Mouse (Mus musculus) embryonic facial prominence, embryonic 12.5 days (tissue): ENCODE results near the gene Frs2. TPM values are rescaled to one million over a fixed set of nuclear protein-coding genes. Genes with fewer than 3 reads are reported as not detected.
"Not testable (repeated sequence)": the region's sequence is repeated elsewhere in the genome, so short reads cannot be mapped to it uniquely, and the experiment has no call there.

Experiments used
- ATAC-seq: fragments of 200-750 bp; cut with Nextera tagmentation; 2 replicates; pipeline ENCODE4 v1.8.0; 2017; ENCODE audit not compliant: insufficient number of reproducible peaks, insufficient read depth, low FRiP score, low TSS enrichment
- H3K27ac ChIP-seq: fragments of 300-500 bp; sonication (generic); 2 replicates; pipeline ENCODE4 v1.5.1; 2016; ENCODE audit warnings: mild to moderate bottlenecking
- H3K27me3 ChIP-seq: fragments of 300-500 bp; sonication (generic); 2 replicates; pipeline ENCODE4 v1.6.1; 2016; ENCODE audit warnings: mild to moderate bottlenecking, moderate library complexity
- H3K36me3 ChIP-seq: fragments of 300-500 bp; sonication (generic); 2 replicates; pipeline ENCODE4 v1.6.1; 2016; ENCODE audit warnings: mild to moderate bottlenecking
- H3K4me1 ChIP-seq: fragments of 300-500 bp; sonication (generic); 2 replicates; pipeline ENCODE4 v1.6.1; 2016
- H3K4me2 ChIP-seq: fragments of 300-500 bp; sonication (generic); replicated peaks from 2 replicates; pipeline ENCODE4 v1.6.1; 2016; ENCODE audit warnings: mild to moderate bottlenecking, moderate library complexity
- H3K4me3 ChIP-seq: fragments of 300-500 bp; sonication (generic); 2 replicates; pipeline ENCODE4 v1.5.1; 2016; ENCODE audit warnings: mild to moderate bottlenecking
- H3K9ac ChIP-seq: fragments of 300-500 bp; sonication (generic); 2 replicates; pipeline ENCODE4 v1.6.1; 2016; ENCODE audit warnings: mild to moderate bottlenecking, moderate library complexity
- H3K9me3 ChIP-seq: fragments of 300-500 bp; sonication (generic); 2 replicates; pipeline ENCODE4 v1.6.1; 2016; ENCODE audit warnings: mild to moderate bottlenecking, moderate library complexity
- WGBS: fragments of 180-500 bp; shearing (Covaris S2); methylation state at CpG from one replicate; pipeline ENCODE4 v1.1.7; 2016; 5-methylcytosine and 5-hydroxymethylcytosine counted together
- polyA plus RNA-seq: library from polyadenylated mRNA; unstranded; fragments of >200 nt; fragmentation: Nextera tagmentation; extraction: Ambion mirVana; gene quantifications from 2 replicates; pipeline ENCODE4 v1.2.1, GENCODE M21; 2016

The Frs2 gene
- polyA plus RNA-seq, 1 experiment from 2014 or later: 24.4 TPM

DNA sequence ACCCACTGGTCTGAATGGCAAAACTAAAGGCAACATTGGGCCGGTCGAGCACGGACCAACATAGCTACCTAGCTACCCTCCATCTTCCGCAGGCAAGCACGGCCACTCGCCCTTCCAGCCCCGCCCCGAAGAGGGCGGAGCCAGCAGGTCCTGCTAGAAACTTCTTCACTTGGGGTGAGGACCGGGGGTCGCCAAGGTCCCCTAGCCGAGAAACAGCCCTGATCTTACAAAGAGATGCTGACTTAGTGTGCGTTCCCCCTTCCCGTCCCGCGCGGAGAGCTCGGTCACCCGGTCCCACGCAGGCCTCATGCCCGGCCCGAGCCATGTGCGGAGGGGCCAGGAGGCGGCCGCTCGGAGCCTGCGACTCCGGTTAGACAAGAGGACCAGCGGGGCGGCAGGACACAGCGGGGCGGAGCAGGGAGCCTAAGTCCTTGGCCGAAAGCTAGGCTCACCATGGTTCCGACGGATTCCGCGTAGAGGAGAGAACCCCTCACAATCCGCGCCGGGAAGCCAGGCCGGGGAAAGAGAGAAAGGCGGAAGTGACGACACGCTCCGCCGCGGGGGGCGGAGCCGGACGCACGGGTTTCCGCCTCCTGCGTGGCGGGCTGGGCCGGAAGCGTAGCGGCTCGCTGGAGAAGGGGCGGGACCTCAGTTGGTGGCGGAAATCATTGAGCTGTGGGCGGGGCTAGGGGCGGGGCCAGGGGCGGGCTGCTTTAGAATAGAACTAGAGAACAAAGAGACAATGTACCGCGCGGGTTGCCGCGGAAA lies 84.9 kb downstream of the Frs2 start, which contains the start of gene Cct2:
Cct2 (minus strand) TSS at position 561 of the 768 bp plus-strand sequence.
- Histone ChIP-seq H3K27ac (peak within 1 kb of the TSS; percentile 86), H3K36me3 (peaks cover 37% of the 10 kb centered on the region), H3K4me2 (peak within 1 kb of the TSS; percentile 76), H3K27me3 (no peaks in the 10 kb centered on the region), H3K4me1 (0 out of 2 replicates have a peak, but pooled peaks cover 8% of the 10 kb centered on the region), H3K9ac (peak within 1 kb of the TSS; percentile 91), H3K9me3 (no peaks in the 10 kb centered on the region), H3K4me3 (peak within 1 kb of the TSS; percentile 96)
- peak; percentile 91 for ATAC-seq
- under 1% methylated on average over 68 of the region's 68 CpGs for WGBS

DNA sequence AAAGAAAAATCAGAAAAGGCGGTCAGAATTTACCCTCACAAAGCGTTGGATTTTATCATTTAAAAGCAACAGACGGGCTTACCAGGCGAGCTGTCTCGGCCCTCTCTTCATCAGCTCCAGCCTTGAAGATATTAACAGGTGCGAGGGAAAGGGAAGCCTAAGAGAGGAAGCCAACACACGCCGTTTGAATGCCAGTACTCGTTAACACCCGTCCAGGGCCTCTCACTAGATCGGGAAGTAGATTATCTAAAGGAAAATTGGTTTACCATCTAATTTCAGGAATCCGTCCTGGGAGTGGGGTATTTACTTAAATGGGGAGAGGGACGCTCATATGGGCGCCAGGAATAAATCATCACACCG lies 85.5 kb downstream of the Frs2 start:
- 5% methylated on average over 15 of the region's 15 CpGs for WGBS
- H3K4me1 ChIP-seq: 0 out of 2 replicates have a peak, but pooled peaks cover 8% of the 10 kb centered on the region
- H3K9ac ChIP-seq: peak overlapping the region; percentile 91
- peaks cover 43% of the 10 kb centered on the region for H3K36me3 ChIP-seq
- H3K4me3 ChIP-seq: peak overlapping the region; percentile 96
- ATAC-seq: no peak
- no peaks in the 10 kb centered on the region for H3K27me3 ChIP-seq
- H3K27ac ChIP-seq: 0 out of 2 replicates have a peak overlapping the region, but pooled peaks have one; percentile 18
- no peaks in the 10 kb centered on the region for H3K9me3 ChIP-seq
- peak overlapping the region; percentile 76 for H3K4me2 ChIP-seq

DNA sequence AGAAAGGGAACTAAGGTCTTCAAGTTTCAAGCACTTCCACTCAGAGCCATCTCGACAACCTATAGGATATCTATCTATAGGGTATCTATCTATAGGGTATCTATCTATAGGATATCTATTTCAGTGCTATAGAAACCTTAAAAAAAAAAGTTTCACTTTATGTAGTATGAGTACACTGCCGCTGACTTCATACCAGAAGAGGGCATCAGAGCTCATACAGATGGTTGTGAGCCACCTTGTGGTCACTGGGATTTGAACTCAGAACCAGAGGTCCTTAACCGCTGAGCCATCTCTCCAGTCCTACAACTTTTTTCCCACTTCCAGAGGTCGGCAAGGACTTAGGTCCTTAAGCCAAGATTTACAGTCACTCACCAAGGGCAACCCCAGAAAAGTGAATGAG lies 92.7 kb downstream of the Frs2 start:
- Histone ChIP-seq H3K4me3 (no peak overlapping the region), H3K9ac (no peak overlapping the region), H3K9me3 (no peaks in the 10 kb centered on the region), H3K36me3 (peaks cover 97% of the 10 kb centered on the region), H3K27me3 (no peaks in the 10 kb centered on the region), H3K4me1 (0 out of 2 replicates have a peak, but pooled peaks cover 8% of the 10 kb centered on the region), H3K27ac (no peak overlapping the region), H3K4me2 (no peak overlapping the region)
- no peak for ATAC-seq
- WGBS: 89% methylated on average over 4 of the region's 4 CpGs

DNA sequence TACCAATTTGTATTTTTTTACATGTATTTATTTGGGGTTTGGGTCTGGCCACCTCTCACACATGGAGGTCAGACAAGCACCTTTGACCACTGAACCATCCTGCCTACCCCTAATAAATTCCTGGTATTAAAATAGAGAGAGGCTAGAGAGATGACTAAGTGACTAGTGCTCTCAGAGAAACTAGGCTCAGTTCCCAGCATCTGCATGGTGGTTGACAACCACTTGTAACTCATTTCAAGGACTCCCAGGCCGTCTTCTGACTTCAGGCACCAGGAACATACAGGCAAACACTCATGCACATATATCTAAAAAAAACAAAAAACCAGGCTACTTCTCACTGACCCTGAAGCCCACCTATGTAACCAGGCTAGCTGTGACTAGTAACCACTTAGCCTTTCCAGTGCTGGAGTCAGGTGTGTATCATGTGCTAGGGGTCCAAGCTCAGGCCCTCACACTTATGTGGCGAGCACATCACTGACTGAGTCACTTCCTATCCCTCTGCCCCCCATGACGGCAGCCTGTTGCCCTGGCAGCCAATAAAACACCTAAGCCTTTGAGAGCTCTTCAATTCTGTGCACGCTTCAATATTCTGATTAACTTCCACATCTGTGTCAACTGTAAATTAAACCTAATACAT lies 98.3 kb downstream of the Frs2 start:
- Histone ChIP-seq H3K36me3 (peaks cover 59% of the 10 kb centered on the region), H3K4me1 (peaks cover 10% of the 10 kb centered on the region), H3K9ac (no peak overlapping the region), H3K27me3 (0 out of 2 replicates have a peak, but pooled peaks cover 4% of the 10 kb centered on the region), H3K27ac (no peak overlapping the region), H3K4me2 (no peak overlapping the region), H3K9me3 (no peaks in the 10 kb centered on the region), H3K4me3 (no peak overlapping the region)
- 84% methylated on average over 4 of the region's 4 CpGs for WGBS
- ATAC-seq: no peak

DNA sequence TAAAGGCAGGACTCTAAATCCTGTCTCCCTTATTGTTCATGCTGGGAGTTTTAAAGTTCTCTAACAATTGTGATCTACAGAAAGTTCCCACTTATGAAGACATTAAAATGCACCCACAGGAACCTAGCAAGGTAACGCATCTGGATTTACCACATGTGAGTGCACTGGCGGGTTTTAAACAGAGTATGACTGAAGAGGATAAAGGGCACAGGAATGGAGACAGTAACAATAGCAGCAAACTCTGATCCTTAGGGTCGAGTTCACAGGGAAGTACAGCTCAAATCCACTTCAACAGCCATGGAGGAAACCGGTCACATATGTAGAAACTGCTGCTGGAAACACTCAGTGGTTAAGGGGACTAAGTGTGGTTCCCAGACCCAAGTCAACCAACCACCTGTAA lies 99.1 kb downstream of the Frs2 start:
- Histone ChIP-seq H3K4me1 (peaks cover 11% of the 10 kb centered on the region), H3K36me3 (peaks cover 51% of the 10 kb centered on the region), H3K4me2 (no peak overlapping the region), H3K27me3 (0 out of 2 replicates have a peak, but pooled peaks cover 4% of the 10 kb centered on the region), H3K9ac (no peak overlapping the region), H3K9me3 (no peaks in the 10 kb centered on the region), H3K4me3 (no peak overlapping the region), H3K27ac (no peak overlapping the region)
- 80% methylated on average over 4 of the region's 4 CpGs for WGBS
- no peak for ATAC-seq

DNA sequence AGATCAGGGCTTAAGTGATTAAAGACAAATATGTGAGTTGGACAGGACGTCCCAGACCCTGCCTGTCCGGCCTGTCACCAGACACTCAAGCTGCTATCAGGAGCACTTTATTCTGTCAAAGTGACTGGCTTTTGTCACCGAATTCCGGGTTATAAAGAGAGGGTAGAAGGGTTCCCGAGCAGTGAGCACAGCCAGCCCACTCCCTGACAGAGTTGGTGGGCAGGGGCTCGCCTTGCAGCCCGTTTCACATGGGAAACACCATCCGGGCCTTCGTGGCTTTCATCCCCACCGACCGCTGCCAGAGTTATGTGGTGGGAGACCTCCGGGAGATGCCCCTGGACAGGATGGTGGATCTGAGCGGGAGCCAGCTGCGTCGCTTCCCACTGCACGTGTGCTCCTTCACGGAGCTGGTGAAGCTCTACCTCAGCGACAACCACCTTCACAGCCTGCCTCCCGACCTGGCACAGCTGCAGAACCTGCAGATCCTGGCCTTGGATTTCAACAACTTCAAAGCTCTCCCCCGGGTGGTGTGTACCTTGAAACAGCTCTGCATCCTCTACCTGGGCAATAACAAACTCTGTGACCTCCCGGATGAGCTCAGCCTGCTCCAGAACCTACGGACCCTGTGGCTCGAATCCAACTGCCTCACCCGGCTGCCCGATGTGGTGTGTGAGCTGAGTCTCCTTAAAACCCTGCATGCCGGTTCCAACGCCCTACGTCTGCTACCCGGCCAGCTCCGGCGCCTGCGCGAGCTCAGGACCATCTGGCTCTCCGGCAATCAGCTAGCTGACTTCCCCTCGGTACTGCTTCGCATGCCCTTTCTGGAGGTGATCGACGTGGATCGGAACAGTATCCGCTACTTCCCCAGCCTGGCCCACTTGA lies 102.9 kb downstream of the Frs2 start, which contains the start of gene Lrrc10:
Lrrc10 (plus strand) TSS at position 167 of the 882 bp plus-strand sequence.
- Histone ChIP-seq H3K4me1 (peaks cover 11% of the 10 kb centered on the region), H3K4me3 (no peak within 1 kb of the TSS), H3K9me3 (no peaks in the 10 kb centered on the region), H3K36me3 (peaks cover 13% of the 10 kb centered on the region), H3K4me2 (peak within 1 kb of the TSS; percentile 32), H3K9ac (no peak within 1 kb of the TSS), H3K27me3 (0 out of 2 replicates have a peak, but pooled peaks cover 4% of the 10 kb centered on the region), H3K27ac (no peak within 1 kb of the TSS)
- WGBS: 46% methylated on average over 40 of the region's 40 CpGs
- no peak for ATAC-seq

DNA sequence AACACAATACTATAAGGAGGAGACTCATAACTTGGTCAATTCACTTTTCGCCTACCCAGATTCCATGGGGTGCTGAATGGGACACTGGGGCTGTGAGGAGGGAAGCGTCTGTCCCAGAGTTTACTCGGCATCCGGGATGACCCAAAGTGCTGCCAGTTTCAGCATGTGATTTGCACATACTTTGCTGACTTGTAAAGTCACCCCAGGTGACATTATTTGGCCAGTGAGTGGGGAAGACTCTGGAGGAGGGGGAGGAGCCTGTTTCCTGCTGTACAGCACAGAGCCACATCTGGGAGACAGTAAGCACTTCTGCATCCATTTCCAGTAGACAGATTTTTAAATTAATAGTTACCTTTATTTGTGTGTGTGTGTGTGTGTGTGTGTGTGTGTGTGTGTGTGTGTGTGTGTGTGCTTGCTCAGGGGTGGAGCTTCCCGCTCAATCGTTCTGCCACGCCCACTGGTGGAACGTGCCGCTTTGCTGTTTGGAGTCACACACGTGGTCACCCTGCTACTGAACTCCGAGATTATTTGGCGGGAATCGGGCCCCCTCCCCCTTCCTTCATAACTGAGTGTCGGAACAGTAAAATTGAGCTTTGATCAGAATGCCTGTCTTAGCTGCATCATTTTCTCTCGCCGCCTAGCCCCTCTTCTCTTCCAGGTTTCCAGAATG lies 104.7 kb downstream of the Frs2 start:
- H3K4me2 ChIP-seq: 0 out of 2 replicates have a peak overlapping the region, but pooled peaks have one; percentile 15

DNA sequence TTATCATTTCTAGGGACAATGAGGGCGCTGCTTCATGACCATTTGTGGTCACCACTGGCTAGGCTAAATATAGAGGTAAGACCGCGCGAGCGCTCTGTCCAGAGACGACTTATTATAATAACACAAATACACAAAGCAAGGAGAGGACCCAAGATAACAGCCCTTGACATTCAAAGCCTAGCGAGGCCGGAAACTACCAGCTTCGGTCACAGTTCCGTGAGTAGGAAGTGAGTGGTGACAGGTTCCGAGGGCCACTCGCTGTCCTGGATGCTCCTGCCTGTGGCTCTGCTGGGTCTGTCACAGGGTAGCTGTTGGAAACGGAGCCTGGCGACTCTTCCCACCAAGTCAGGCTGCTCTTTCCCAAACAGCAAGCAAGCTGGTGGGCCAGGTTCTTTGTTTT lies 106.0 kb downstream of the Frs2 start:
- H3K9ac ChIP-seq: no peak overlapping the region
- no peak for ATAC-seq
- 83% methylated on average over 14 of the region's 14 CpGs for WGBS

More for the DNA sequence above, 104.7 kb downstream of the Frs2 start:
- 53% methylated on average over 14 of the region's 16 CpGs for WGBS
- H3K9ac ChIP-seq, H3K36me3 ChIP-seq, H3K27me3 ChIP-seq, H3K9me3 ChIP-seq, ATAC-seq, H3K4me3 ChIP-seq, H3K27ac ChIP-seq: not testable (repeated sequence)
- peaks cover 11% of the 10 kb centered on the region for H3K4me1 ChIP-seq

DNA sequence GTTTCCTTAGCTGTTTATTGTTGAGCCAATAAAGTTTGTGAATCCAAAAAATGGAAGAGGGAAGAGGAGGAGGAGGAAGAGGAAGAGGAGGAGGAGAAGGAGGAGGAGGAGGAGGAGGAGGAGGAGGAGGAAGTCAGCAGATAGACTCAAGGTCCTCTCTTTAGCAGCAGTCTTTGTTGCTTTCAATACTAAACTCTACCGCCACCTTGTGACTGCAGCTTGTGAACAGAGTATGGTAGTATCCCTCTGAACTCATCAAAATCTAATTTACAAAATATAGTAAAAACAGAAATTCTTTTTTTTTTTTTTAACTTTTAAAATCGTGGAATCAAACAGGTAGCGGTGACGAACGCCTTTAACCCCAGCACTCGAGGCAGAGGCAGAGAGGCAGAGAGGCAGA lies 108.0 kb downstream of the Frs2 start:
- Histone ChIP-seq H3K36me3 (no peaks in the 10 kb centered on the region), H3K27me3 (0 out of 2 replicates have a peak, but pooled peaks cover 3% of the 10 kb centered on the region), H3K9ac (no peak overlapping the region), H3K4me2 (no peak overlapping the region), H3K4me3 (no peak overlapping the region), H3K27ac (no peak overlapping the region), H3K9me3 (no peaks in the 10 kb centered on the region), H3K4me1 (peaks cover 5% of the 10 kb centered on the region)
- no peak for ATAC-seq
- WGBS: 72% methylated on average over 6 of the region's 6 CpGs

More for the DNA sequence above, 106.0 kb downstream of the Frs2 start:
- Histone ChIP-seq H3K27ac (no peak overlapping the region), H3K4me2 (no peak overlapping the region), H3K4me3 (no peak overlapping the region), H3K9me3 (no peaks in the 10 kb centered on the region), H3K36me3 (no peaks in the 10 kb centered on the region), H3K4me1 (peaks cover 11% of the 10 kb centered on the region), H3K27me3 (0 out of 2 replicates have a peak, but pooled peaks cover 4% of the 10 kb centered on the region)

DNA sequence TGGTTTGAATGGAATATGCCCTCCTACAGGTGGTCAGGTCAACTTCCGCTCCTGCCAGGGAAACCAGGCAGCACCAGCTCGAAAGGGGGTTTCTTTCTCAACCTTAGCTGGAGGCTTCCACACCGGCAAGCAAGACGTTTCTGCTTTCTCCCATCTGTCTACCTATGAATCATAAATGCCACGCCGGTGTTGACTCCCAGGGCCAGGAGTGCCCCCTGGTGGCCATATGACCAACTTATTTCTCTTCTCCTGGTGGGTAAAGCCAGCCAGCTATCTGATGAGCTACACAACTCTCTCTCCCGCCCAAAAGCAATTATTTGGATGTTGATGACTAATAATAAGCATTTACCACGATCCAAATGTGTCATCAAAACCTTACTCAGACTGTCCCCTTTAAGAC lies 114.5 kb downstream of the Frs2 start:
- ATAC-seq: no peak
- 25% methylated on average over 8 of the region's 8 CpGs for WGBS
- Histone ChIP-seq H3K27me3 (no peaks in the 10 kb centered on the region), H3K4me3 (no peak overlapping the region), H3K4me2 (no peak overlapping the region), H3K27ac (no peak overlapping the region), H3K36me3 (no peaks in the 10 kb centered on the region), H3K4me1 (peaks cover 5% of the 10 kb centered on the region; the same call in 1 of the 2 replicates), H3K9me3 (no peaks in the 10 kb centered on the region), H3K9ac (no peak overlapping the region)

DNA sequence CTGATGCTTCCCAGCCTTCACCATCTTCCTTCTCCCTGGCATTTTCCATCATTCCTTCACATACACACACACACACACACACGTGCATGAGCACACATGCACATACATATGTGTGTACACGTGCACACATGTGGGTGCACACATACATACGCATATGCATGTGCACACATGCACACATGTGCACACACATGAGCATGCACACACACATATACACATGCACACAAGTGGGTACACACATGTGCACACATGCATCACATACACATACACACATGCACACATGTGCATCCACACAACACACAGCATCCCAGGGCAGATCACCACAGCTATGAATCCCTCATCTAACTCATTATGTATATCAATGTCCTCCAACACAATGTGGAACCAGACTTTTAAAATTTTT lies 117.2 kb downstream of the Frs2 start:
- no peak; the same call in 1 of the 2 replicates for ATAC-seq
- peaks cover 5% of the 10 kb centered on the region; the same call in 1 of the 2 replicates for H3K4me1 ChIP-seq
- H3K27ac ChIP-seq: no peak overlapping the region
- H3K4me2 ChIP-seq: no peak overlapping the region
- no peaks in the 10 kb centered on the region for H3K9me3 ChIP-seq
- no peaks in the 10 kb centered on the region for H3K36me3 ChIP-seq
- no peak overlapping the region for H3K9ac ChIP-seq
- no peaks in the 10 kb centered on the region for H3K27me3 ChIP-seq
- 87% methylated on average over 3 of the region's 3 CpGs for WGBS
- no peak overlapping the region for H3K4me3 ChIP-seq
